Mouse (Mus musculus) spleen, adult 2 months (tissue): ENCODE measurements around the gene Gpr153.

Experiments
- CTCF ChIP-seq: fragments of 200-500 bp; IDR thresholded peaks from 2 replicates; pipeline ENCODE4 v1.5.1; 2011; ENCODE audit warnings: mild to moderate bottlenecking, inconsistent platforms; ENCODE audit not compliant: insufficient read depth, insufficient read length, insufficient replicate concordance; ENCODE audit errors: extremely low read depth
- POLR2A ChIP-seq: fragments of 200-500 bp; IDR thresholded peaks from 2 replicates; pipeline ENCODE4 v1.6.1; 2011; ENCODE audit warnings: low read depth, low read length, inconsistent platforms

DNA sequence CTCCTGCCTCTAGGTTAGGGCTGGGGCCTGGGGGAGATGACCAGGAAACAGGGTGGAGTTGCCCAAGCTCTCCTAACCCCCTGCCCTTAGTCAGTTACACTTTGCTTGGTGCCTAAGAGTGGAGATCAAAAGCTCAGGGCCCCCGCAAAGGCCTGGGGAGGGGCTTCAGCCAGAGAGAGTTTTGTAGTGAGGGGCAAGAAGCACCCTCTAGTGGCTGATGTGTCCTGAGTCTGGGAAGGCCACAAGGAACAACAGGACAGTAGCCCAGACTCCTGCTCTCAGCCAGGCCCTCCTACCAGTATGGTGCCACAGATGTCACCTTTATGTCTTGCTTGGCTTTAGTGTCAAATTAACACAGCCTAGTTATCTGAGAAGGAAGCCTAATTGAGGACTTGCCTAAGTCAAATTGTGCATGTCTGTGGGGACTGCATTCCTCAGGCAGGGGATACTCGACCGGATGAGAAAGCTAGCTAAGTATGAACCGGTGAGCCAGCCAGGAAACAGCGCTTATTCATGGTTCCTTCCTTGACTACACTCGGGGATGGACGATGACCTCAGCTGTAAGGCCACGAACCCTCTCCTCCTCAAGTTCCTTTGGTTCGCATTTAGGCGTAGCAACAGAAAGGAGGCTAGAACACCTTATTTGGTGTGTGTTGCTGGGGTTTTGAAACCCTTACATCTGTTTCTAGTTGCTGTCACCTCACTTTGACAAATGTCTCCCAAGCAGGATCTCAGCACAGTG is 20.3 kb downstream of the Gpr153 start:
- no peak for TF ChIP-seq POLR2A
- TF ChIP-seq CTCF = no peak
